Mouse (Mus musculus) MEL (cell line): ENCODE measurements around the gene Adam30. TPM values are rescaled to one million over a fixed set of nuclear protein-coding genes. Genes with fewer than 3 reads are reported as not detected.

Experiments
- DNase-seq: peaks from one replicate; pipeline ENCODE4 v3.0.0; 2011; ENCODE audit warnings: low read depth, low spot score
- H3K27ac ChIP-seq: 2 replicates; pipeline ENCODE4 v1.5.1; 2012; ENCODE audit warnings: low read depth, mild to moderate bottlenecking, control low read depth, low read length, moderate library complexity; ENCODE audit not compliant: control insufficient read depth
- H3K27me3 ChIP-seq, 2 experiments: fragments of 150-350 bp in 1 of 2; sonication (generic) in 1 of 2; 2 replicates each; pipeline ENCODE4 v1.6.1; 2012; ENCODE audit warnings: low read length in 2 of 2, mild to moderate bottlenecking in 2 of 2, improper control_type of control experiment in 1 of 2, moderate library complexity in 1 of 2; ENCODE audit not compliant: insufficient read depth in 2 of 2, control insufficient read depth in 1 of 2
- H3K36me3 ChIP-seq, 2 experiments: 2 replicates each; pipeline ENCODE4 v1.6.1; 2012 to 2014; ENCODE audit warnings: low read length in 2 of 2, improper control_type of control experiment in 1 of 2, inconsistent platforms in 1 of 2, mild to moderate bottlenecking in 1 of 2; ENCODE audit not compliant: insufficient read depth in 2 of 2, control insufficient read depth in 1 of 2
- H3K4me1 ChIP-seq, 2 experiments: fragments of 150-350 bp in 1 of 2; sonication (generic) in 1 of 2; 2 replicates each; pipeline ENCODE4 v1.6.1; 2012; ENCODE audit warnings: low read length in 2 of 2, improper control_type of control experiment in 1 of 2, mild to moderate bottlenecking in 1 of 2; ENCODE audit not compliant: insufficient read depth in 2 of 2, control insufficient read depth in 1 of 2
- H3K4me3 ChIP-seq, 2 experiments: fragments of 150-350 bp in 1 of 2; sonication (generic) in 1 of 2; 2 replicates each; pipeline ENCODE4 v1.5.1; 2012; ENCODE audit warnings: low read depth in 2 of 2, low read length in 2 of 2, mild to moderate bottlenecking in 2 of 2, moderate library complexity in 2 of 2, control low read depth in 1 of 2, improper control_type of control experiment in 1 of 2; ENCODE audit not compliant: control insufficient read depth in 1 of 2, insufficient read depth in 1 of 2
- H3K79me2 ChIP-seq: 2 replicates; pipeline ENCODE4 v1.6.1; 2012; ENCODE audit warnings: mild to moderate bottlenecking, low read length, moderate library complexity; ENCODE audit not compliant: control insufficient read depth, poor library complexity, insufficient read depth
- H3K9ac ChIP-seq: 2 replicates; pipeline ENCODE4 v1.6.1; 2012; ENCODE audit warnings: low read depth, mild to moderate bottlenecking, control low read depth, low read length, moderate library complexity; ENCODE audit not compliant: control insufficient read depth, poor library complexity, severe bottlenecking
- H3K9me3 ChIP-seq: fragments of 150-350 bp; sonication (generic); replicated peaks from 2 replicates; pipeline ENCODE4 v1.6.1; 2012; ENCODE audit warnings: mild to moderate bottlenecking, low read length, improper control_type of control experiment, moderate library complexity; ENCODE audit not compliant: insufficient read depth
- BHLHE40 ChIP-seq: IDR thresholded peaks from 2 replicates; pipeline ENCODE4 v1.6.1; 2012; ENCODE audit warnings: low read depth, mild to moderate bottlenecking, inconsistent platforms, low read length, improper control_type of control experiment, borderline replicate concordance
- CHD1 ChIP-seq: IDR thresholded peaks from 2 replicates; pipeline ENCODE4 v1.6.1; 2012; ENCODE audit warnings: low read depth, mild to moderate bottlenecking, inconsistent platforms, low read length, improper control_type of control experiment
- CHD2 ChIP-seq: IDR thresholded peaks from 2 replicates; pipeline ENCODE4 v1.6.1; 2011; ENCODE audit warnings: low read length, improper control_type of control experiment
- ELF1 ChIP-seq: IDR thresholded peaks from 2 replicates; pipeline ENCODE4 v1.6.1; 2014; ENCODE audit warnings: low read depth, mild to moderate bottlenecking, inconsistent platforms, low read length, improper control_type of control experiment, moderate library complexity
- EP300 ChIP-seq, 2 experiments: IDR thresholded peaks; 2 replicates each; pipeline ENCODE4 v1.6.1; 2011; ENCODE audit warnings: improper control_type of control experiment in 2 of 2, low read length in 2 of 2, low read depth in 1 of 2, mild to moderate bottlenecking in 1 of 2
- ETS1 ChIP-seq: IDR thresholded peaks from 2 replicates; pipeline ENCODE4 v1.6.1; 2012; ENCODE audit warnings: low read depth, mild to moderate bottlenecking, inconsistent platforms, low read length, improper control_type of control experiment, moderate library complexity
- GABPA ChIP-seq: IDR thresholded peaks from 2 replicates; pipeline ENCODE4 v1.6.1; 2012; ENCODE audit warnings: low read depth, mild to moderate bottlenecking, inconsistent platforms, low read length, improper control_type of control experiment, moderate library complexity
- GATA1 ChIP-seq: IDR thresholded peaks from 2 replicates; pipeline ENCODE4 v1.6.1; 2011; ENCODE audit warnings: low read depth, low read length, improper control_type of control experiment
- HCFC1 ChIP-seq: IDR thresholded peaks from 2 replicates; pipeline ENCODE4 v1.6.1; 2012; ENCODE audit warnings: low read depth, mild to moderate bottlenecking, inconsistent platforms, low read length, improper control_type of control experiment, moderate library complexity
- JUND ChIP-seq: IDR thresholded peaks from 2 replicates; pipeline ENCODE4 v1.6.1; 2011; ENCODE audit warnings: low read depth, mild to moderate bottlenecking, improper control_type of control experiment, low read length
- MYC ChIP-seq: IDR thresholded peaks from 2 replicates; pipeline ENCODE4 v1.6.1; 2011; ENCODE audit warnings: low read depth, mild to moderate bottlenecking, low read length, improper control_type of control experiment, moderate library complexity
- NELFE ChIP-seq: IDR thresholded peaks from 2 replicates; pipeline ENCODE4 v1.6.1; 2011; ENCODE audit warnings: low read depth, low read length, improper control_type of control experiment
- POLR2A ChIP-seq, 2 experiments: IDR thresholded peaks; 2 replicates each; pipeline ENCODE4 v1.6.1; 2011 to 2012; ENCODE audit warnings: low read length in 2 of 2, mild to moderate bottlenecking in 2 of 2, control low read depth in 1 of 2, improper control_type of control experiment in 1 of 2, low read depth in 1 of 2, moderate library complexity in 1 of 2; ENCODE audit not compliant: control insufficient read depth in 1 of 2, insufficient read depth in 1 of 2, poor library complexity in 1 of 2
- POLR2AphosphoS2 ChIP-seq: IDR thresholded peaks from 2 replicates; pipeline ENCODE4 v1.6.1; 2011; ENCODE audit warnings: low read length, improper control_type of control experiment
- TCF12 ChIP-seq: IDR thresholded peaks from 2 replicates; pipeline ENCODE4 v1.6.1; 2014; ENCODE audit warnings: low read depth, mild to moderate bottlenecking, inconsistent platforms, low read length, improper control_type of control experiment, moderate library complexity
- UBTF ChIP-seq: IDR thresholded peaks from 2 replicates; pipeline ENCODE4 v1.6.1; 2012; ENCODE audit warnings: low read depth, mild to moderate bottlenecking, inconsistent platforms, low read length, improper control_type of control experiment, moderate library complexity, borderline replicate concordance; ENCODE audit not compliant: insufficient read depth
- USF1 ChIP-seq: IDR thresholded peaks from 2 replicates; pipeline ENCODE4 v1.6.1; 2014; ENCODE audit warnings: low read depth, mild to moderate bottlenecking, inconsistent platforms, low read length, improper control_type of control experiment, moderate library complexity
- USF2 ChIP-seq, 2 experiments: IDR thresholded peaks; 2 replicates each; pipeline ENCODE4 v1.6.1; 2011 to 2012; ENCODE audit warnings: improper control_type of control experiment in 2 of 2, low read length in 2 of 2, borderline replicate concordance in 1 of 2, inconsistent platforms in 1 of 2, low read depth in 1 of 2, mild to moderate bottlenecking in 1 of 2; ENCODE audit not compliant: insufficient read depth in 1 of 2
- ZC3H11A ChIP-seq: IDR thresholded peaks from 2 replicates; pipeline ENCODE4 v1.6.1; 2012; ENCODE audit warnings: low read depth, mild to moderate bottlenecking, inconsistent platforms, low read length, improper control_type of control experiment
- ZKSCAN1 ChIP-seq: IDR thresholded peaks from 2 replicates; pipeline ENCODE4 v1.6.1; 2012; ENCODE audit warnings: low read depth, mild to moderate bottlenecking, inconsistent platforms, low read length, improper control_type of control experiment, moderate library complexity
- ZMIZ1 ChIP-seq: IDR thresholded peaks from 2 replicates; pipeline ENCODE4 v1.6.1; 2012; ENCODE audit warnings: low read depth, mild to moderate bottlenecking, inconsistent platforms, low read length, improper control_type of control experiment, moderate library complexity
- ZNF384 ChIP-seq: IDR thresholded peaks from 2 replicates; pipeline ENCODE4 v1.6.1; 2012; ENCODE audit warnings: low read depth, mild to moderate bottlenecking, inconsistent platforms, low read length, improper control_type of control experiment
- polyA plus RNA-seq, 2 experiments: library from polyadenylated mRNA; stranded (reverse) in 1 of 2; unstranded in 1 of 2; fragments of >175 nt in 1 of 2; fragments of >200 nt in 1 of 2; gene quantifications; 2 replicates each; pipeline versions ENCODE4 v1.2.1 to v1.2.4; 2012; ENCODE audit warnings: low replicate concordance in 2 of 2, low read depth in 1 of 2; ENCODE audit not compliant: insufficient read length in 2 of 2, insufficient read depth in 1 of 2, missing spikeins in 1 of 2
- total RNA-seq: library from RNA; depleted of rRNA; stranded (reverse); fragments of 300-350 nt; gene quantifications from 2 replicates; pipeline ENCODE4 v1.2.3, GENCODE M21; 2012

Gene Adam30
- total and polyA plus RNA-seq, 3 experiments, result not detected

- H3K4me3 ChIP-seq, result no peak overlapping the region
- no peaks in the 10 kb centered on the region for H3K9me3 ChIP-seq
Measured at GRCm38 (mm10) chr3:98147706-98148105, 12.7 kb upstream of the Adam30 start.

GRCm38 (mm10) chr3:98149881-98150280, 10.5 kb upstream of the Adam30 start:
- H3K27ac ChIP-seq, result no peak overlapping the region
- no peak for TF ChIP-seq ZC3H11A
- no peak for TF ChIP-seq HCFC1
- TF ChIP-seq MYC, result no peak
- no peak for TF ChIP-seq ZNF384
- TF ChIP-seq CHD2, result no peak
- no peaks in the 10 kb centered on the region for H3K4me1 ChIP-seq
- no peaks in the 10 kb centered on the region for H3K27me3 ChIP-seq
- no peak for DNase-seq
- H3K79me2 ChIP-seq, result no peaks in the 10 kb centered on the region
- H3K4me3 ChIP-seq, result no peak overlapping the region
- no peaks in the 10 kb centered on the region for H3K9me3 ChIP-seq
- H3K36me3 ChIP-seq, result no peaks in the 10 kb centered on the region; a peak in 1 of 4 replicates
- H3K9ac ChIP-seq, result no peak overlapping the region

More at GRCm38 (mm10) chr3:98147706-98148105, 12.7 kb upstream of the Adam30 start:
- H3K27me3 ChIP-seq, result no peaks in the 10 kb centered on the region
- no peak for DNase-seq
- H3K27ac ChIP-seq, result no peak overlapping the region
- no peak for TF ChIP-seq ETS1
- H3K4me1 ChIP-seq, result no peaks in the 10 kb centered on the region
- H3K9ac ChIP-seq, result no peak overlapping the region
- H3K79me2 ChIP-seq, result no peaks in the 10 kb centered on the region
- H3K36me3 ChIP-seq, result peaks cover 0 to 3% of the 10 kb centered on the region in 2 experiments; a peak in 1 of 4 replicates

GRCm38 (mm10) chr3:98151016-98151415, 9.4 kb upstream of the Adam30 start:
- DNase-seq, result no peak
- Histone ChIP-seq H3K36me3 (no peaks in the 10 kb centered on the region; a peak in 1 of 4 replicates), H3K9ac (no peak overlapping the region), H3K9me3 (no peaks in the 10 kb centered on the region), H3K27me3 (no peaks in the 10 kb centered on the region), H3K27ac (no peak overlapping the region), H3K79me2 (no peaks in the 10 kb centered on the region), H3K4me1 (0 out of 4 replicates have a peak, but pooled peaks cover 0 to 2% of the 10 kb centered on the region in 2 experiments), H3K4me3 (no peak overlapping the region)
- no peak for TF ChIP-seq ZMIZ1
- no peak for TF ChIP-seq GABPA
- TF ChIP-seq BHLHE40, result no peak
- no peak for TF ChIP-seq UBTF
- TF ChIP-seq ZKSCAN1, result no peak
- TF ChIP-seq TCF12, result no peak
- no peak for TF ChIP-seq POLR2A (IDR thresholded peaks at IDR 0.05; ENCODE audit: control insufficient read depth in 1 of 2, insufficient read depth in 1 of 2, low read depth in 1 of 2, low read length in 2 of 2, poor library complexity in 1 of 2)
- TF ChIP-seq NELFE, result no peak
- TF ChIP-seq USF1, result no peak
- TF ChIP-seq JUND, result no peak
- no peak for TF ChIP-seq GATA1
- no peak for TF ChIP-seq ELF1
- no peak for TF ChIP-seq ZNF384
- TF ChIP-seq USF2 (IDR thresholded peaks at IDR 0.05; ENCODE audit: borderline replicate concordance in 1 of 2, insufficient read depth in 1 of 2, low read depth in 1 of 2, low read length in 2 of 2), result no peak
- TF ChIP-seq POLR2AphosphoS2, result no peak
- no peak for TF ChIP-seq CHD1
- TF ChIP-seq EP300 (IDR thresholded peaks at IDR 0.05; ENCODE audit: low read depth in 1 of 2, low read length in 2 of 2), result no peak
- no peak for TF ChIP-seq CHD2
